Mouse (Mus musculus) heart, postnatal 0 days (tissue): Measurements from ENCODE around the gene Gcm1. TPM values are rescaled to one million over a fixed set of nuclear protein-coding genes. Genes with fewer than 3 reads are reported as not detected.
A peak's percentile ranks its signal among the peaks of the same experiment; 100 is the strongest.

Experiments
- ATAC-seq: fragments of 200-750 bp; cut with Nextera tagmentation; 2 replicates; pipeline ENCODE4 v1.8.0; 2017; ENCODE audit warnings: low read depth, moderate number of reproducible peaks, moderate library complexity; ENCODE audit not compliant: insufficient read depth
- DNase-seq: peaks from one replicate; pipeline ENCODE4 v3.0.0-alpha.2; 2016; ENCODE audit warnings: low spot score
- H3K27ac ChIP-seq: fragments of 300-500 bp; sonication (generic); 2 replicates; pipeline ENCODE4 v1.5.1; 2014; ENCODE audit warnings: low read depth, mild to moderate bottlenecking
- H3K27me3 ChIP-seq: fragments of 300-500 bp; sonication (generic); 2 replicates; pipeline ENCODE4 v1.6.1; 2014; ENCODE audit warnings: low read length, mixed read lengths; ENCODE audit not compliant: control insufficient read depth, insufficient read depth
- H3K36me3 ChIP-seq: fragments of 300-500 bp; sonication (generic); replicated peaks from 2 replicates; pipeline ENCODE4 v1.6.1; 2014; ENCODE audit warnings: low read length, mixed read lengths; ENCODE audit not compliant: control insufficient read depth, insufficient read depth
- H3K4me1 ChIP-seq: fragments of 300-500 bp; sonication (generic); 2 replicates; pipeline ENCODE4 v1.6.1; 2014; ENCODE audit warnings: antibody characterized with exemption; ENCODE audit not compliant: control insufficient read depth, insufficient read depth
- H3K4me2 ChIP-seq: fragments of 300-500 bp; sonication (generic); 2 replicates; pipeline ENCODE4 v1.6.1; 2014; ENCODE audit warnings: low read depth, mild to moderate bottlenecking, low read length, moderate library complexity
- H3K4me3 ChIP-seq: fragments of 300-500 bp; sonication (generic); 2 replicates; pipeline ENCODE4 v1.5.1; 2014; ENCODE audit warnings: low read depth, low read length
- H3K9ac ChIP-seq: fragments of 300-500 bp; sonication (generic); replicated peaks from 2 replicates; pipeline ENCODE4 v1.6.1; 2014; ENCODE audit warnings: low read depth, low read length, mixed read lengths
- H3K9me3 ChIP-seq: fragments of 300-500 bp; sonication (generic); replicated peaks from 2 replicates; pipeline ENCODE4 v1.6.1; 2016; ENCODE audit warnings: low read length; ENCODE audit not compliant: control insufficient read depth
- CTCF ChIP-seq: IDR thresholded peaks from 2 replicates; pipeline ENCODE4 v1.5.1; 2016; ENCODE audit warnings: antibody characterized with exemption, control low read depth, low read depth
- EP300 ChIP-seq: IDR thresholded peaks from 2 replicates; pipeline ENCODE4 v1.6.1; 2016; ENCODE audit warnings: antibody characterized with exemption, low read depth
- WGBS: fragments of 180-500 bp; shearing (Covaris S2); extraction: QIAGEN DNeasy Blood & Tissue Kit; methylation state at CpG from one replicate; pipeline ENCODE4 v1.1.7; 2014; 5-methylcytosine and 5-hydroxymethylcytosine counted together
- polyA plus RNA-seq: library from polyadenylated mRNA; unstranded; fragments of >200 nt; fragmentation: Nextera tagmentation; extraction: Ambion mirVana; gene quantifications from 2 replicates; pipeline ENCODE4 v1.2.1, GENCODE M21; 2015
- total RNA-seq: library from RNA; depleted of rRNA; stranded (reverse); fragments of >200 nt; gene quantifications from 2 replicates; pipeline ENCODE4 v1.2.3, GENCODE M21; 2014; ENCODE audit warnings: low replicate concordance

Gene Gcm1
- total and polyA plus RNA-seq, 2 experiments from 2014 or later, result not detected

- TF ChIP-seq CTCF (no peak), EP300 (no peak)
- Histone ChIP-seq H3K9ac (no peak overlapping the region), H3K4me3 (no peak overlapping the region), H3K27ac (peak overlapping the region; percentile 11; the same call in 1 of the 2 replicates), H3K9me3 (0 out of 2 replicates have a peak, but pooled peaks cover 2% of the 10 kb centered on the region), H3K4me1 (0 out of 2 replicates have a peak, but pooled peaks cover 1% of the 10 kb centered on the region), H3K36me3 (peaks cover 78% of the 10 kb centered on the region), H3K4me2 (no peak overlapping the region), H3K27me3 (no peaks in the 10 kb centered on the region)
- 65% methylated on average over 4 of the region's 4 CpGs for WGBS
- ATAC-seq, result no peak
- no peak for DNase-seq
These were observed 49.7 kb downstream of the Gcm1 start for GRCm38 (mm10) chr9:78101431-78101830.

GRCm38 (mm10) chr9:78103965-78104560, 52.3 kb downstream of the Gcm1 start:
- Histone ChIP-seq H3K9ac (no peak overlapping the region), H3K27ac (no peak overlapping the region), H3K36me3 (peaks cover 55% of the 10 kb centered on the region), H3K4me1 (peaks cover 11% of the 10 kb centered on the region; the same call in 1 of the 2 replicates), H3K4me2 (no peak overlapping the region), H3K9me3 (no peaks in the 10 kb centered on the region), H3K27me3 (no peaks in the 10 kb centered on the region), H3K4me3 (no peak overlapping the region)
- DNase-seq, result no peak
- no peak for ATAC-seq
- WGBS, result 85% methylated on average over 8 of the region's 8 CpGs
- TF ChIP-seq CTCF, result no peak
- no peak for TF ChIP-seq EP300

DNA sequence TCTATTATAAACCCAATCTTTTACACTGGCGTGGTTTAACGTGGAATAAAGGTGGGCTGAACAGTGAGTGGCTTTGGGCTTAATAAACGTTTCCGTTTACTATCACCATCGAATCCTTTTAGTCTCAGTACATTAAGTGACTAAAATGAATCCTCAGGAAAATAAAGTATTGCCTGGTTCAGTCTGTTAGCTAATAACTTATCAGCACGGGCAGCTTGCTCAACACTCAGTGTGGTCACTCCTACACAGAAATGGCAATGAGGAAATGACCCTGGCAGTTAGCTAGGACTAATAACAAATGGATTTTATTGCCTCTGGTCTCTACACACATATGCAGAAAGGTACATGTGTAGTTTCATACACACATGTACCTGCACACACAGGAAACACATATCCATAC, 53.2 kb downstream of the Gcm1 start:
- no peak for ATAC-seq
- Histone ChIP-seq H3K27ac (no peak overlapping the region), H3K27me3 (no peaks in the 10 kb centered on the region), H3K4me1 (peaks cover 11% of the 10 kb centered on the region; the same call in 1 of the 2 replicates), H3K9ac (no peak overlapping the region), H3K4me2 (no peak overlapping the region), H3K36me3 (peaks cover 48% of the 10 kb centered on the region), H3K4me3 (no peak overlapping the region), H3K9me3 (no peaks in the 10 kb centered on the region)
- no peak for DNase-seq
- 80% methylated on average over 6 of the region's 6 CpGs for WGBS
- TF ChIP-seq CTCF (no peak), EP300 (no peak)

- H3K27ac ChIP-seq, result no peak overlapping the region
- ATAC-seq (no peak), DNase-seq (no peak)
- H3K4me2 ChIP-seq, result no peak overlapping the region
- H3K4me1 ChIP-seq, result peaks cover 11% of the 10 kb centered on the region; the same call in 1 of the 2 replicates
- H3K27me3 ChIP-seq, result no peaks in the 10 kb centered on the region
- peaks cover 43% of the 10 kb centered on the region for H3K36me3 ChIP-seq
- 66% methylated on average over 6 of the region's 6 CpGs for WGBS
- no peaks in the 10 kb centered on the region for H3K9me3 ChIP-seq
- no peak for TF ChIP-seq CTCF
- H3K9ac ChIP-seq, result no peak overlapping the region
- H3K4me3 ChIP-seq, result no peak overlapping the region
These were observed 53.8 kb downstream of the Gcm1 start for GRCm38 (mm10) chr9:78105501-78105932.

DNA sequence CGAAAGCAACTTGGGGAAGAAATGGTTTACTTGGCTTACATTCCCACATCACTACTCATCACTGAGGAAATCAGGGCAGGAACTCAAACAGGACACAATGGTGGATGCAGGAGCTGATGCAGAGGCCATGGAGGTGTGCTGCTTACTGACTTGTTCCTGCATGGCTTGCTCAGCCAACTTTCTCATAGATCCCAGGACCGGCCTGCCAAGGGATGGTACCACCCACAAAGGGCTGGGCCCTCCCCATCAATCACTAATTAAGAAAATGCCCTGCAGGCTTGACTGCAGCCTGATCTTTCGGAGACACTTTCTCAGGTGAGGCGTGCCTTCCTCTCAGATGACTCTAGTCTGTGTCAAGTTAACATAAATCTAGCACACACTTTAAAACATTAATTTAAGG, 55.1 kb downstream of the Gcm1 start:
- Histone ChIP-seq H3K27me3 (no peaks in the 10 kb centered on the region), H3K9me3 (no peaks in the 10 kb centered on the region), H3K4me2 (peak overlapping the region; percentile 84; the same call in 1 of the 2 replicates), H3K4me3 (peak overlapping the region; percentile 96; the same call in 1 of the 2 replicates), H3K9ac (no peak overlapping the region), H3K4me1 (peaks cover 11% of the 10 kb centered on the region; the same call in 1 of the 2 replicates), H3K27ac (no peak overlapping the region), H3K36me3 (peaks cover 31% of the 10 kb centered on the region)
- TF ChIP-seq EP300 (no peak), CTCF (no peak)
- DNase-seq, result no peak
- WGBS, result 88% methylated on average over 4 of the region's 4 CpGs
- ATAC-seq, result no peak

GRCm38 (mm10) chr9:78107582-78107911, 55.8 kb downstream of the Gcm1 start:
- Histone ChIP-seq H3K27ac (peak overlapping the region; percentile 99), H3K4me2 (peak overlapping the region; percentile 84), H3K9ac (peak overlapping the region; percentile 97), H3K4me1 (peaks cover 11% of the 10 kb centered on the region; the same call in 1 of the 2 replicates), H3K9me3 (no peaks in the 10 kb centered on the region), H3K27me3 (no peaks in the 10 kb centered on the region), H3K36me3 (peaks cover 28% of the 10 kb centered on the region), H3K4me3 (peak overlapping the region; percentile 96)
- DNase-seq (no peak), ATAC-seq (no peak)
- no peak for TF ChIP-seq CTCF
- no peak for TF ChIP-seq EP300
- WGBS, result 16% methylated on average over 6 of the region's 6 CpGs
